Mouse (Mus musculus): ENCODE results near the gene Abca13.

DNA sequence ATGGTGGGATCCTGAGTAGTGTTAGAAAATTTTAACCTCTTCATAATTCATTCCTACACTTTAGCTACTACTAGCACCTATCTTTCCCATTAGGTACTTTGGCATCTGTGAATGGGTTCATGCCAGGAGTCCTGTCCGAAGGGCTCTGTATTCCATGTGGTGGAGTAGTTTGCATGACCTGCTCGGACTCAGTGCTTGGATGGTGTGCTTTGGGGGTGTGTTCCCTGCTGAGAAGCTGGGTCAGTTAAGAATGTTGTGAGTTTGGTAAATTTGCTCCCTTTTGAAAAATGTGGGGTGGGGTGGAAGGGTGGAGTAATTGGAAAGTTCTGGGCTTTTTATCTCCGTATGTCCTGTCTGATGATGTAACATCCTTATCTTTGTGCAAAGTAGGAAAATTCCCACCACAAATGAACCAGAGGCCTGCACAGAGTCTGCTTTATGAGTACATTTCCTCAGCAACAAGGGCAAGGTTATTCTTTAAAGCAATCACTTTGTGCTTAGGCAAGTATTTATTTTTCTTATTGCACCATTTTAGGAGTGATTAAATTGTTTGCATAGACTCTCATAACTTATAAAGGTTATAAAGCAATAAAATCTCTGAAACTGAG is 475.0 kb downstream of the Abca13 start:
- TF ChIP-seq POLR2A (IDR thresholded peaks at IDR 0.05; ENCODE audit: low read depth, low read length) (no peak), CTCF (IDR thresholded peaks at IDR 0.05; ENCODE audit: extremely low read depth, insufficient read length, insufficient replicate concordance, low read depth, low read length) (no peak)
